Mouse (Mus musculus) embryo, embryonic 10 days (tissue): Measurements from ENCODE around the gene Acot8.
A peak's percentile ranks its signal among the peaks of the same experiment; 100 is the strongest.

Source experiments
- DNase-seq: peaks from one replicate; pipeline ENCODE4 v3.0.0-alpha.2; 2015; ENCODE audit warnings: low spot score

The Acot8 gene

DNA sequence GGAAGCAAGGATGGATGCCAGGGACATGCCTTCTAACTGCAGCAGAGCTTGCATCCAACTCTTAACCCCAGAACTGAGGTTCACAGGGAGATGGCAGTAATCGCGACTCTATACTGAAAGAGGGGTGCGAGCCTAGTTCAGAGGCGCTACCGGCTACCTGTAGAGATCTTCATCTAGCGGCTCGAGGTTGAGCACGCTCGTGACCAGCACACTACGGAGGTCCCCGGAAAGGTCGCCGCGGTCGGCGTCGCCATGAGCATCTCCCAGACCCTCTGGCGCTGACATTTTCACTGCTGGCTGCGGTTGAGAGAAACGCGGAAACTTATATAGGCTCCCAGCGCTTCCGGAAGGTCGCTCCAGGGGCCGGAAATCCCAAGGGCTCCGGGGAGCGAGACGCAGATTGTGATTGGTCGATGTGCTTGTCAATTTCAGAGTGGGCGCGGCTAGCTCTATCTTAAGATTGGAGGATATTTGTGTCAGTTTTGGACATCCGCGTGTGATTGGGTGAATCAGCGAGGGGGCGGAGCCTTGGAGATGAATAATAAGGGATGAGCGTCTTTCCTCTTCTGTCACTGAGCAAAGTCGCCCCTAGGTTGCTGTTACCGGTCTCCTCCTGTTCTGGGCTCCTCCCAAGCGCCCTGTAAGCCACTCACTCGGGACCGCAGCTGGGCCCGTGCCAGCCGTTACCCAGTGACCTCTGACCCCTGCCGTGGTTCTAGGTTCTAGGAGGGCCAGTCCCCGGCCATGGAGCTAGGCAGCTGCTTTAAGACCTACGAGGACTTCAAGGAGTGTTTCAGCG is at the start of gene Acot8, which contains the start of gene Zswim3:
Acot8 (minus strand) TSS at position 350 of the 799 bp plus-strand sequence.
Zswim3 (plus strand) TSS at position 566 of the 799 bp plus-strand sequence.
- DNase-seq = peak; percentile 99

- DNase-seq = no peak
Observed at GRCm38 (mm10) chr2:164850061-164850460, 45.4 kb upstream of the Acot8 start.

DNA sequence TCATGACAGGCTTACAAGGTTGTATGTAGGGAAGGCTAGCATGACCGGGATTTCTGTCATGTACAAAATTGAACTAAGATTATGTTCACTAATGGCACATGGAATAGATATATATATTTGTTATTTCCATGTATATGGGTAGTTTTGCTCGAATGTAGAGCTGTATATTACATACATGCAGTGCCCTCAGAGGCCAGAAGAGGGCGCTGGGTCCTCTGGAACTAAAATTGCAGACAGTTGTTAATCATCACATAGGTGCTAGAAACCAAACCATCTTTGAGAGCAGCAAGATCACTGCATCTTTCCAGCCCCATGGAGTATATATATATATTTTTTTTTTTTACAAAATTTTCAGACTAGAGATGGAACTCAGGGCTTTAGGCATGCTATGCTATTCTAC is 41.1 kb upstream of the Acot8 start:
- no peak for DNase-seq

GRCm38 (mm10) chr2:164835164-164835563 is 30.5 kb upstream of the Acot8 start:
- DNase-seq = no peak

DNA sequence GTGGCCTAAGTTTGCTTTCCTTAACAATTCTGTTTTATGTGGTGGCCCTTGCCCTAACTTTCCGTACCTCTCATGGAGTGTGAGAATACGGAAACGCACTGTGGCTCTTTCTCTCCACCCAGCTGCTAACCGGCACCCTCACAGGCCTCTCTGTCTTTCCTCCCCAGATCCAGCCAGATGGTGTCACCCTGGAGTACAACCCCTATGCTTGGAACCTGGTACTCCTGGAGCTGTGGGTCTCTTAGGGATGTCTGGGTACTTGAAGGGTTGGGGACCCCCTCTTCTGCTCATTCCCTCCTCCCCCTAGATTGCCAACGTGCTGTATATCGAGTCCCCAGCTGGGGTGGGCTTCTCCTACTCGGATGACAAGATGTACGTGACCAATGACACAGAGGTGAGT is 29.8 kb upstream of the Acot8 start:
- no peak for DNase-seq

DNA sequence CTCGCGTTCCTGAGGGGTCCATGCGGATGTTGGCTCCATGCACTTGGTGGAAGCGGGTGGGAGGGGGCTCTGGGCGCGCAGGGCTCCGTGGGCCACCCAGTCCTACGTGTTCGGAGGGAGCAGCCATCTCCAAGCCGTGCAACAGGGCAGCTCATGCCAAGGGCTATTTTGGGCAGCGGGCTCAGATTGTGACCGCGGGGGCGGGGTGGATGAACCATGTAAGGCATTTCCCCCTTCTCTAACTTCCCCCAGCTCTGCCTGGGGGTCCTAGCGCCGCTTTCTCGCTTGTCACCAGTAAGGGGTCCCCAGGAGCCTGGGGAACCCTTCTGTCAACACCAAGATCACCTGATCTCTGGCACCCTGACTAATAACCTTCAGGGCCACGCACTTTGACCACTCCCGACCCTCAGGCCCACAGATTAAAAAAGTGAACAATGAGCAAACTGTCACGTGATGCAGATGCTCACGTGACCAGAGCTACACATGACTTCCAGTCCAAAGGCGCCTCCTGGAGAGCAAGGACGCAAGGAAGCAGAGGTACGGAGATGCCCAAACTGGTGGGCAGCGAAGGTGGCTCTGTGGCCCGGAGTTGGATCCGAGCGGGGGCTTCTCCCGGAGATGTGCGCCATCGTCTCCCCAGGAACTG is 28.8 kb upstream of the Acot8 start, which contains the start of gene Neurl2:
Neurl2 (minus strand) TSS at position 143 of the 646 bp plus-strand sequence.
- DNase-seq = peak; percentile 98

GRCm38 (mm10) chr2:164832748-164833301 is 28.1 kb upstream of the Acot8 start, which contains the start of gene Ctsa:
Ctsa (plus strand) TSS chr2:164832873.
- DNase-seq = peak; percentile 88

DNA sequence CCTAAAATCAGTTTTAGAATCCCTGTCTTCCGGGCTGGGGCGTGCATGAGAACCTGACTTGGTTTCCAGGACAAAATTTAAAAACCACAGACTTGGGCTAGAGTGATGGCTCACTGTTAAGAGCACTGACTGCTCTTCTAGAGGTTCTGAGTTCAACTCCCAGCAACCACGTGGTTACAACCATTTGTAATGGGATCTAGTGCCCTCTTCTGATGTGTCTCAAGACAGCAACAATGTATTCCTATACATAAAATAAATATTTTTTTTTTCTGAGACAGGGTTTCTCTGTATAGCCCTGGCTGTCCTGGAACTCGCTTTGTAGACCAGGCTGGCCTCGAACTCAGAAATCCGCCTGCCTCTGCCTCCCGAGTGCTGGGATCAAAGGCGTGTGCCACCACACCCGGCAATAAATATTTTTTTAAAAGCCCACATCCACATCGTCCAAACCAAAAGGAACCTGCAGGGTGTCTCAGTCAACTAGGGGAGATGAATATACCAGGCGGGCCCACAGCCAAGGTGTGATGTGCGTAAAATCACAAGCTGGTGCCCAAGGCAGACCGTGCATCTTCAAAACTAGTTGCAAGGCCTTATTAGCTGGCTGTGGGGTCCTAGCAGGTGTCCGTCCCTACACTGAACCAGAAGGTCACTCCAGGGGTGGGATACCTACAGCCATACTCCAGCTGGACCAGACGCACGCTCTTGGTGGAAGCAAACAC is 27.5 kb upstream of the Acot8 start:
- no peak for DNase-seq

- DNase-seq = no peak
Observed at GRCm38 (mm10) chr2:164831029-164831428, 26.3 kb upstream of the Acot8 start.

DNA sequence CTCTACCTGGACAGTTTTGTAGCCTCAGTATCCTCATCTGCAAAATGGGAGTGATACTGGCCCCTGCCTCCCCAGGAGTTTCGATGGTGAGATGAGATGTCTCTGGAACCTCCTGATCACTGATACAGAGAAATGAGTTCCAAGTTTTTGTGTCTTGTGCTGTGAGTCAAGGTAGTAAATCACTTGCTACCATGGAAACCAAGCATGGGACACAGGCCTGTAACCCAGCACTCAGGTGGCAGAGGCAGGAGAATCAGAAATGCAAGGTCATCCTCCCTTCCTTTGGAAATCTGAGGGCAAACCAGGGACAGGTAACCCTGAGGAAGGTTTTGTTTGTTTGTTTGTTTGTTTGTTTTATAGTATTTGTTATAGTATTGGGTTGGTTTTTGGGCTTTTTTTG is 24.4 kb upstream of the Acot8 start:
- no peak for DNase-seq

GRCm38 (mm10) chr2:164828437-164828836 is 23.8 kb upstream of the Acot8 start, which contains the start of gene Spata25:
Spata25 (minus strand) TSS chr2:164828537.
- no peak for DNase-seq

DNA sequence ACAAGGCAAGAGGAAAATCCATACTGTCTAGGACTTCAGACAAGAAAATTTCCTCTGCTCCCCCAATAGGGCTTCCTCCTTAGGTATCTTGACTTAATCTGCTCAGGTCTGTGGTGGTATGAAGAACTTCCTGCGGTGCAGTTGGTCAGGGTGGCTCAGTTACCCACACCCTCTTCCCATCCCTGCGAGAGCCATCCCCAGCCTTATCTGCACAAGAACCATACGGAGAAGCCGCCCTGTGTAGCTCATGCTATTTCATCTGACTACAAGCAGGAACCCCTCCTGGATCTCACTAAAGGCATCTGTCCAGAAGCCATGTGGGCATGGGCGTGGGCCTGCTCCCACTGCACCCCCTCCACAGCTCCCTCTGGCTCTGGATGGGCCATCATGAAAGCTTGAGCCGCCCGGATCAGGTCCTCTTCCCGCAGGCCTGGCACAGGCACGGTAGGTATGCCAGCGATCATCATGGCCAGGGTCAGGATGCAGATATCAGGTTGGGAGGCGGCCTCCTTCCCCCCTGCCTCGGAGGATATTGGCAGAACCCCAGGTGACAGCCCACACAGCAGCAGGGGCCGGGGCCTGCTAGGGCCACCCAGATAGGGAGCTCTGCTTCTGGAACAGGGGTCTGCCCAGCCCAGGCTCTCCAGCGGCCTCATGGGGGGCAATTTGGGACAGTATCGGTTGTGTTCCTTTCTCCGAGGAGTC is 22.6 kb upstream of the Acot8 start:
- no peak for DNase-seq

GRCm38 (mm10) chr2:164825521-164825920 is 20.8 kb upstream of the Acot8 start:
- DNase-seq = no peak

- no peak for DNase-seq
Observed at GRCm38 (mm10) chr2:164823969-164824368, 19.3 kb upstream of the Acot8 start.

DNA sequence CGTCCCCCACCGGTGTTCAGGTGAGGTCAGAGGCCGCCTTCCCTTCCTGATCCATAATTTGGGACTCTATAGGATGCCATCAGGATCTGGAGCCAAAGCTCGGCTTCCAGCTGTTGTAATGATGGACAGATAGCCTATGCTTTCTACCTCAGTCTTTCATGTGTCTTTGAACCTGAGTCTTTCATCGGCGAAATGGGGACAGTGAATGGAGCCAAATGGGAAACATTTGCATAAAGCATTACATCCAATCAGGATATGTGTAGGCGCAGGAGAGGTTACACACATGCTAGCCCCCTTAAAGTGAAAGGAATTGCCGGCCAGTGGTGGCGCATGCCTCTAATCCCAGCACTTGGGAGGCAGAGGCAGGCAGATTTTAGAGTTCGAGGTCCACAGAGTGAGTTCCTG is 18.5 kb upstream of the Acot8 start:
- peak; percentile 68 for DNase-seq

DNA sequence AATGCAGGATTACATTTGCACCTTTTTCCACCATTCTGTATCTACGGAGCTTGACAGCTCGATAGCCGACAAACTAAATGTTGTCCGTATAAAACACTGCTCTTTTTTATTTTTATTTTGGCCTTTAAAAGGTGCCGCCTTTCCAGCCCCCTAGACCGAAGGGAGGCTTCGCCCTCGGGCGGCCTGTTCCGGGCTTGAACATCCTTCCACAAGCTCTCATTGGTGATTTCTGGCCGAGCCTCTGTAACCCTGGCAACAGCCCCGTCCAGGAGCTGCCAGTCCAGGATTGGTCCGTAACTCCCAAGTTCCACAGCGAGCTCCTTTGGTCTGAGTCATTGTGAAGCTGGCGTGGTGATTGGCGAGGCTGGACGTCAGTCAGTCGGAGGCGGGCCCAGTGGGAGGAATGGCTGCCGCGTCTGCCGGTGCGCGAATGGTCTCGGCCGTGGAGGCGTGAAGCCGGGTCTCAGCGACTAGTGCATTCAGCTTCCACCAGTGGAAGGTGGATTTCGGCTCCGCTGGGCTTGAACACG is 18.0 kb upstream of the Acot8 start, which contains the start of gene Zswim1:
Zswim1 (plus strand) TSS at position 51 of the 530 bp plus-strand sequence.
- peak; percentile 99 for DNase-seq

DNA sequence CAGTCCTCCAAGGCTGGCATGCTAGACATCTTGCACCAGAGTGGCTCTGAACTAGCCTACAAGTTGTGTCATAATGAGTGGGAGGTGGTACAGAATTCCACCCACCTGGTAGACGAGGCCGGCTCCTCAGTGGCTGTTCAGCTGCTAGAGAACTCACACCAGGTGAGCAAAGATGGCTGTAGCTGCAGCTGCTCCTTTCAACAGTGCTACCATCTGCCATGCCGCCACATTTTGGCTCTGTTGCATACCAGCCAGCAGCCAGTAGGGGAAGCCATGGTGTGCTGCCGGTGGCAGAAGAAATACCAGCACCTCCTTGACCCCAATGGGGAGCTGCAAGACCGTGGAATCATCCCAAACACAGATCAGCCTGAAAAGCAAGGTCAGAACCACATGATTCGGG is 16.4 kb upstream of the Acot8 start:
- DNase-seq = no peak

DNA sequence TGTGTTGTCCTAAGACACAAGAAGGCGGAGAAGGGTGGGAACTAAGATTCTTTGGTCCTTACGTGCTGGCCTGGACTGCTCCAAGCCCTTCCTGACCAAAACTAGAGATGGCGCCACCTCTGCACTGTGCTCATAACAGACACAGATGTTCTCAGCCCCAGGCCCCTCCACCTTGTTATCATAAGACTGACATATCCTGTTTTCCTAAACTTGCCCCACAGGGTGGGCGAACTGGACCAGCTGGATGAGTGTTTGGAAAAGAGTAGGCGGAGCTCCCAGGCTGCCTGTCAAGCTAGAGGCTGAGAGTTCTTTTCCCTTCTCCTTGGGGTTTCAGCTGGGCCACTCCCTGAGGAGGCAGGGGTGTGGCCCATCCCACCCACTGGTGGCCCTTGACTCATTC is 13.0 kb upstream of the Acot8 start:
- peak; percentile 68 for DNase-seq

GRCm38 (mm10) chr2:164817206-164817605 is 12.5 kb upstream of the Acot8 start:
- no peak for DNase-seq

- DNase-seq = no peak
Observed at GRCm38 (mm10) chr2:164815821-164816220, 11.1 kb upstream of the Acot8 start.

- DNase-seq = no peak
Observed at GRCm38 (mm10) chr2:164815348-164815747, 10.7 kb upstream of the Acot8 start.
